Mouse (Mus musculus): ENCODE measurements around the gene Arrb2. TPM values are rescaled to one million over a fixed set of nuclear protein-coding genes. Genes with fewer than 3 reads are reported as not detected.

The Arrb2 gene
- polyA plus RNA-seq (2012) = 202 and 316 TPM in 2 replicates

DNA sequence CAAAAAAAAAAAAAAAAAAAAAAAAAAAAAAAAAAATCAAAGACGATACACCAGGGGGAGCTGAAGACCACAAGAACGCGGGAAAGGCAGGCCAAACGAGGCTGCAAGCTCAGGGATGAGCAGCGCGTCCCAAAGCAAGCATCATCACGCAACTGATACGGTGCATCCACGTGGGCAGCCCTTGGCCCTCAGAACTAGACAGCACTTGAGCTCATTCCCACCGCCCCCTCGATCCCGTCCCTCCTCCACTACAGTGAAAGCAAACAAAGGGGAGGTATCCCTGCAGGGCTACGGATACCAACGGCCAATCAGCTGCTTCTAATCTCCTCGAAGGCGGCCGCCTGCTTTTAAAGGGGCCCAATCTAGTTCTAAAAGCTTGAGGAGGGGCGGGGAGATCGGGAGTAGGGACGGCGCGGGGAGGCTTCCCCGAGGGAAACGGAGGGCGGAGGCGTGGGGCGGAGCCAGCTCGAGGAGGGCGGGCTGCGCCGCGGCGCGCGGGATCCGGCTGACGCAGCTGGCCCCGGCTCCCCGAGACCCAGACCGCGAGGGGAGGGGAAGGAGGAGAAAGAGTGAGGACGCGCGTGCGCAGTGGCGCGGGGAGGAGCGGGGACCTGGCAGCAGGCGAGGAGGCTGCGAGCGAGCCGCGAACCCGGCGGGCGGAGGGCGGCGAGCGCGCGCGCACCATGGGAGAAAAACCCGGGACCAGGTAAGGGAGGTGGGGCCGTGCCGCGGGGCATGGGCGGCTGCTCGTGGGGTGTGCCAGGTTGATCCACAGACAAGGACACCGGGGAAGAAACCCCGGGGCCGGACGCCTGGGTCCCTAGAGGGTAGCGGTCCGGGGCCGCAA is at the start of gene Arrb2:
TSS of gene Arrb2 (plus strand) at position 588 of the 847 bp plus-strand sequence.
- no peak for TF ChIP-seq GATA1 (IDR thresholded peaks at IDR 0.05; ENCODE audit: low read length)

DNA sequence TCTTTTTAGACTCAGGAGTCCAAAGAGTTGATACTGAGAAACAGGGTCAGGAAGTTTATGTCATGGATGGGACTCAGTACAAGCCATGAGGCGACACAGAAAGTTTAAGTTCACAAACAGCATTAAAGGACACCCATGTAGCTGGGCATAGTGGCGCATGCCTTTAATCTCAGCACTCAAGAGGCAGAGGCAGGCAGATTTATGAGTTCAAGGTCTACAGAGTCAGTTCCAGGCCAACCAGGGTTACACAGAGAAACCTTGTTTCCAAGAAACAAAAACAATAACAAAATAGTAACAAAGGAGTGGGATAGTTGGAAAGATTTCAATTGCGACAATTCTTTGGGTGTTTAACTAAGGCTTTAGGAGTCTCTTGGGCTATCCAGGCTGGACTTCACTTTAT is 48.3 kb upstream of the Arrb2 start:
- TF ChIP-seq GATA1 (IDR thresholded peaks at IDR 0.05; ENCODE audit: low read length) = no peak

DNA sequence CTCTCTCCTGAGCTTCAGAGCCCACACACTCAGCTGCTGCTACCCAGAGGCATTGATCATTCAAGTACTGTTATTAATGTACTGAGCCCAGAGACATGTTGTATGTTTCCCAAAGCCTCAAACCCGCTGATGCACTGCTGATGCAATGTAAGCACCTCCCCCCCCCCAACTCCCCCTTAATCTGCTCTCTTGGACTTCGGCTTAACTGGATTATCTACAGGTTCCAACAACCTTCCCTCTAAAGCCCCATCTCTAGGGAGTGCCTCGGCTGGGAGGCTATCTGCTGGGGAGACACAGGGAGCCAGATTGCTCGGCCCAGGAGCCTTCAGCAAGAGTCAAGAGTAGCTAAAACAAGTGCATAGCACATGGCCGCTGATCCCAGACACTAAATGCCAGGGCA is 45.0 kb upstream of the Arrb2 start:
- TF ChIP-seq GATA1 (IDR thresholded peaks at IDR 0.05; ENCODE audit: low read length) = no peak

DNA sequence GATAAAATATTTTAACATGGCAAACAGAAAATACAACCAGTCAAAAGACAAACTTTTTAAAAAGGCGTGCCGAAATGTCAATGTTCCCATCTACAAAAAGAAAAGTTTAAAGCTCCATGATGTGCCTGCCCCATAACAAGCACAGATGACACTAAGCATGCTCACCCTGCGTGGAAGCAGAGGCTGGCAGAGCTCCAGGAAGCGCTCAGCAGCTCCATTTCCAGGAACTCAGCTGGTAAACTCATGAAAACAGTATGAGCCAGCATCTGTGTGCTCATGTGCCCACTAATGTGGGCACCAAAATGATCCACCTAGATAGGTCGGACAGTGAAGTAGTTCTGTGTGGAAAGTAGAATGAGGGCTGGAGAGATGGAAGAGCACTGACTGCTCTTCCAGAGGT is 43.0 kb upstream of the Arrb2 start:
- TF ChIP-seq GATA1 (IDR thresholded peaks at IDR 0.05; ENCODE audit: low read length) = no peak

DNA sequence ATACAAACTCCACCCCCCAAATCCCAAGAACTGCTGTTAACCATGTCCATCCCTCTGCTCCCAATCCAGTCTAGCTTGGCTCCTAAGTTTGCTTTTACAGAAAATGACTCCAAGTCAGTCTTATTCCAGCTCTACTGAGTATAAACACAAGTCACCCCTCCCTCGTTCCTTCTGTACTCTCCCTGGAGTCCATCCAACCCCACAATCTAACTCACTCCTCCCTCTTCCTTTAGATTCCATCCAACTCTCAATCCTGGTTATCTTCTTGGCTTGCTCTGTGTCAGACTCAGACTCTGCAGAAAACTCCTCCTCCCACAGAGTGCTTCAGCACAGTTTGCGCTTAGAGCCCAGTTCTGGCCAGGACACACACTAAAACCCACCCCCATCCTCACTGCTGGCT is 28.8 kb upstream of the Arrb2 start:
- no peak for TF ChIP-seq GATA1 (IDR thresholded peaks at IDR 0.05; ENCODE audit: low read length)

DNA sequence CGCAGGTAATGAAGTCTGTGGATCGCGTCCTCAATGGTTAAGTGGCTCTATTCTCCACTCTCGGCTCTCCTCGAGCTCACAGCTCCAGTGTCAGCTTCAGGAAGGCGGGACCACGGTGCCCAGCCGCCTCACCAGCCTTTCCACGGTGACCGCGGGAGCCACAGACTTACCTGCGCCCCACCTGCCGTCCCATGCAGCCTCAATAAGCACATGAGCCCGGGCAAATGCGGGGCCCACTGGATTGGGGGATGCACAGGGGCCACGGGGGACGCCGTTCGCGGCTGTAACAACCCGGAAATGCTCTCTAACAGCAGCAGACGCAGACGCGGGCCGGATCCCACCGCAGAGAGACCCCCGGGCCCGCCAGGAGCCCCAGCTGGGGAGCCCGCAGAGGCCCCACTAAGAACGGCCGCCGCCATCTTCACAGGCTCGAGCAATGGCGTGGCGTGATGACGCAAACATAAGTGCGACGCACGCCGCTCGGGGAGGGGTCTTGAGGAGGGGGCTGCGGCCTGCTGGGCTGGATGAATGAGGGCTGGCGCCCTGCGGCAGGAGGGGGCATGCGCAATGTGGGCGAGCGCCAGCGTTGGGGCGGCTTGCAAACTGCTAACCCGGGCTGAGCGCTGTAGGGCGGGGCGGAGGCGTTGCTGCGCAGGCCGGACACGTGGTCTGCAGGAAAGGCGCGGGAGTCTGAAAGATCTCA is 22.7 kb upstream of the Arrb2 start, which contains the start of gene Pelp1:
TSS of gene Pelp1 (minus strand) at position 438 of the 703 bp plus-strand sequence.
- TF ChIP-seq GATA1 (IDR thresholded peaks at IDR 0.05; ENCODE audit: low read length) = no peak

DNA sequence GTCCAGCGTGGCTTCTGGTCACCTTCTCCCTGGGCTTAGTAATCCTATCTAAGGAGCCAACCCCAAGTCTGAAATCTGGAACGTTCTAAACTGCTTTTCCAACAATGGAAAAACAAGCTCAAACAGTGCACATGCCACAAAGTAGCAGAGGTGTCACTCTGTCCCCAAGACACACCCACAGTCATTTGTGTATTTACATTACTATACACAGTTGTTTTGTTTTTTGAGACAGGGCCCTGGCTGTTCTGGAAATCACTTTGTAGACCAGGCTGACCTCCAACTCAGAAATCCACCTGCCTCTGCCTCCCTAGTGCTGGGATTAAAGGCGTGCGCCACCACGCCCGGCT is 22.2 kb upstream of the Arrb2 start:
- TF ChIP-seq GATA1 (IDR thresholded peaks at IDR 0.05; ENCODE audit: low read length) = no peak

DNA sequence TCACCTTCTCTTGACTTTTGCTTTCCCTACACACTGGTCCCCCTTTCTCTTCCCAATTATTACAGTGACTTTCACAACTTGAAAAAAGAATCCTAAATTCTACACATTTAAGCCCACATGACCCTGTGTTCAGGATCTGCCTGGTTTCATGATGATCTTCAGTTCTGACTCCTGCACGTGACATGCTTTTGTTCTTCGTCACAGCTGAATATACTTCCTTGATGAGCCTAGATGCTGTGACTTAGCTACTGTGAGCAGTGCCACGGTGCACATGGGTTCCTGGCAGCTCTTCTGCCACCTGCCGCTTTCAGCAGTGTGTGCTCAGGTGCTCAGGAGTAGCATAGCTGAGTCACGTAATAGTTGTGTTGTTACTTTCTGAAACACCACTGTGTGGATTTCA is 19.8 kb upstream of the Arrb2 start:
- no peak for TF ChIP-seq GATA1 (IDR thresholded peaks at IDR 0.05; ENCODE audit: low read length)

DNA sequence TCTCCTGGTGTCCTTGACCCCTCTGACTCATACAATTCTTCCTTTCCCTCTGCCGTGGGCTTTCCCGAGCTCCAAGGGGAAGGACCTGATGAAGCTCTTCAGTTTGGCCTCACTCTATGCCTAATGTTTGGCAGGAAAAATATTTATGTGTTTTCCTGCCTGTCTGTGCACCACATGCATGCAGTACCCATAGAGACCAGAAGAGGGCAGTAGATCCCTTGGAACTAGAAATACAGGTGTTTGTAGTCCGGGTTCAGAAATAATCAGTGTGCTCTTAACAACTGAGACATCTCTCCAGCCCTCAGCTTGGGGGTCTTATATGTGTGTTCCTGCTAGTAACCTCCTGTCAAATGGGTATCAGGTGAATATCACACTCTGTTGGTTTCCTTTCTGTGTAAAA is 18.5 kb upstream of the Arrb2 start:
- no peak for TF ChIP-seq GATA1 (IDR thresholded peaks at IDR 0.05; ENCODE audit: low read length)

DNA sequence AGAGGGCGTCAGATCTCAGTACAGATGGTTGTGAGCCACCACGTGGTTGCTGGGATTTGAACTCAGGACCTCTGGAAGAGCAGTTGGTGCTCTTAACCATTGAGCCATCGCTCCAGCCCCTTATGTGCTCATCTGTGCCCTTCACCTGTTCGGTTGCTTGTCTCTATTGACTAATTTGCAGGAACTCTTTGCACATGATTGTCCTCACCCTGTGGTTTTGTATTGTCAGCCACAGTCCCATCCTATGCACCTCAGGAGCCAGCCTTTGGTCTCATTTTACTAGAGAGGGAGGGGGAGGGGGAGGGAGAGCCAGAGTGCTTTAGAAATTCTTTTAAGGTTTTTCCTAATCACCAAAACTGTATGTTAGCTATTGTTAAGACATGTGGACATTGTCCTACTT is 14.2 kb upstream of the Arrb2 start:
- no peak for TF ChIP-seq GATA1 (IDR thresholded peaks at IDR 0.05; ENCODE audit: low read length)

DNA sequence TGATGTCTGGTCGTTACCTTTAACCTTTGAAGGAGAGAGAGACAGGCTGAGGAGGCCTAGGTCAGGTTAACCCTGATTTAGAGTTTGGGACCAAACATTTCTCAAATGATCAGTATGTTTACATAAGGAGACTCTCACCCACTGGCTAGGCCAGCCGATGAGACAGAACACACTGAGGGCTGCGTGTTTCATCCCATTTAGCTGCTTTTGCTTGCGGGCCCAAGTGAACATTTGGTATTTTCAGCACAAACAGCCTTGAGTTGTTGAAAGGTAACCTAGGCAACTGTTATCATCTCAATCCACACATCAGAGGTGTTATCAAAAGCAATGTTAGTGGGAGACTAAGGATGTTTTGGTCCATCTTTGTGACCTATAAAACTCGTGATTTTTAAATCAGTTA is 12.9 kb upstream of the Arrb2 start:
- TF ChIP-seq GATA1 (IDR thresholded peaks at IDR 0.05; ENCODE audit: low read length) = no peak

DNA sequence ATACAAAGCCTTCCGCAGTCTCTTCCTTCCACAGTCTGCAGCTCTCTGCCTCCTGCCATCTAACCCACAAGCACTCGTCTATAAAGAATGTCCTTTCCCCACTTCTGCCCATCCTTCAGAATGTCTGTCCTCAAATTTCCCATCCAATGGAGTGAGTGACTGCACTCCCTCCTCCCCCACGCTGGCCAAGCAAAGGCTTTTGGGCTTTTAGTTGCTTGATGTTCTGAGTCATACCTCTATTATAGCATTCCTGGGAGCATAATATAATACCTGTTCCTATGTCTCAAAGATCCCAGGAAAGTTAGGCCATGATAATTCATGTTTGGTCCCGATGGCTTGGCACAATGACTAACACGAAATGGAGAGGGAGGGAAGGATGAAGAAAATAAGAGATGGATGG is 861 bp upstream of the Arrb2 start:
- no peak for TF ChIP-seq GATA1 (IDR thresholded peaks at IDR 0.05; ENCODE audit: low read length)

DNA sequence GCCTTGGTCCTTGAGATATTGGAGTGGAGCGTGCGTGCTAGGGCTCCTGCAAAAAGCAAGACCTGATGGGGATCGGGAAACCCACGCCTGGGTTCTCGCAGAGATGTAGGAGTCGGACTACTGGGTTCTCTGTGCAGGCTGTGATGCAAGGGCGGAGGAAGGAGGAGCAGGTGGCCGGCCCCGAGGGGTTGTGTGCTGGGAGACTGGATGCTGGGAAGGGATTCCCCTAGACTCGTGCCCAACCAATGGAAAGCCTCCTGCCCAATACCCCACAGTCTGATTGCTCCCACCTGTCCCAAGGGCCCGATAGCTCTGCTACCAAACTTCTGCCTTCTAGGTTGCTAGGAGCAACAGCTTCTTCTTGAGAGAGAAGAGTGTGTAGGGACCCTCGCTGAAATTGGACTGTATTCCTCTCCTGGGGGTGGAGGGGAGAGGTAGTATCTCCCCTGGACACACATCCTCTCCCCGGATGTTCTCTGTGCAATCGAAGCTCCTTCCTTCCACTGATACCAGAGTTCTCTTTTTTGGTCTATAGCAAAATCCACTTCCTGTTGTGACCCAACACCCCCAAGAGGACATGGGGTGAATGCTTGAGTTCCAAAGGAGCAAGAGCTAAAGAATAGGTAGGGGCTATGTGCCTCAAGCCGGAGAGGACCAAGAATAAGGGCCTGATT is 597 bp downstream of the Arrb2 start:
- no peak for TF ChIP-seq GATA1 (IDR thresholded peaks at IDR 0.05; ENCODE audit: low read length)

DNA sequence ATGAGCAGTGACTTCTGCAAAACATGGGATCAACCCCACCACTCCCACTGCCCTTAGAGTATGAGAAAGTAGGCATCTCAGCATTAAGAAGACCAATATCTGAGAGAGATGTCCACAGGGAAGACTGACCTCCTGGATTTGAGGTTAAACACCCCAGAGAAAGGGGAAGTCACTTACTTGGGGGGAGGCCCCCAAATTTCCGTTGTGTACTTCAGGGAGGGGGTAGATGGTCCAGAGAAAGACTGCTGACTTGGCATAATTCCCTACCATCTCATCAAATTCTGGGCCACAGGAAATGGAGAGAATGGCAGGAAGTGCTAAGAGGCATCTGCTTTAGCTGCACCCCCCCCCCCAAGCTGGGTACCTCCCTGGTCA is 1.1 kb downstream of the Arrb2 start:
- TF ChIP-seq GATA1 (IDR thresholded peaks at IDR 0.05; ENCODE audit: low read length) = no peak

DNA sequence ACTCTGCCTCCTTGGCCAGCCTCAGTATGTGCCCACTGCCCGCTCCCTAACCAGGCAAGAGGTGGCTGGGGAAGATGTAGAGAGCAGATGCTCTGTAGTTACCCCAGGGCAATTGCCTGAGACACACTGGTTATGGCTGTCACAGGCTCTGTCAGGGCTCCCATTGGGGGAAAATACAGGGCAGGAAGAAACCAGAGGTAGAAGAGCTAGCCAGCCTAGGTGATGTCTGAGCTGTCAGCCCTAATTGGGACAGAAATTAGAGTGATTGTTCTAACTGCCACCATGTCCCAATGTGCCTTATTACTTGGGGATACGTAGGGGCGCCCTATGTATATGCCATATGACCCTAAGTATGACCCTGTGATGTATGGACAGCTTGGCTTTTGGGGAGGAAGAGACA is 1.5 kb downstream of the Arrb2 start:
- no peak for TF ChIP-seq GATA1 (IDR thresholded peaks at IDR 0.05; ENCODE audit: low read length)

DNA sequence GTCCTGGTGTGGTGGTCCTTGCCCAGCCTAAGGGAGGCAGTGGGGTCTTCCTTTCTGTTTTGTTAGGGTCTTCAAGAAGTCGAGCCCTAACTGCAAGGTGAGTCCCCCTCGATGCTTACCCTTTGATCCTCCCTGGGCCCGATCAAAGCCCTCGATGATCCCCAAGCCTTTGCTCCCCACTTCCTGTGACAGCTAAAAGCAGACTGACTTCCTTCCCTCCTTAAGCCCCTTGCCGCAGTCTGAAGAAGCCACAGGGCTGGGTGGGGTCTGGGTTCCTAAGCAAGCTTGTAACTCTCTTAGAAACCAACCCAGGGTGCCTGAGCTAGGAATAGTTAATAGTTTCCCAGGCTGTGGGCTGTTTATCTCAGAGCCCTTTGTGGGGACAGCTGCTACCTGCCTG is 3.0 kb downstream of the Arrb2 start:
- TF ChIP-seq GATA1 (IDR thresholded peaks at IDR 0.05; ENCODE audit: low read length) = no peak
